Mouse (Mus musculus) heart, embryonic 11.5 days (tissue): ENCODE results near the gene Faap100. TPM values are rescaled to one million over a fixed set of nuclear protein-coding genes. Genes with fewer than 3 reads are reported as not detected.
A peak's percentile ranks its signal among the peaks of the same experiment; 100 is the strongest.

Experiments used
- ATAC-seq: fragments of 200-750 bp; cut with Nextera tagmentation; replicated peaks from 2 replicates; pipeline ENCODE4 v1.8.0; 2017; ENCODE audit warnings: moderate library complexity; ENCODE audit not compliant: insufficient number of reproducible peaks, low FRiP score, low TSS enrichment
- H3K27ac ChIP-seq: fragments of 300-500 bp; sonication (generic); 2 replicates; pipeline ENCODE4 v1.5.1; 2014; ENCODE audit warnings: mild to moderate bottlenecking, low read depth, low read length
- H3K27me3 ChIP-seq: fragments of 300-500 bp; sonication (generic); 2 replicates; pipeline ENCODE4 v1.6.1; 2014; ENCODE audit warnings: mild to moderate bottlenecking, low read length, mixed read lengths; ENCODE audit not compliant: control insufficient read depth, insufficient read depth
- H3K36me3 ChIP-seq: fragments of 300-500 bp; sonication (generic); 2 replicates; pipeline ENCODE4 v1.6.1; 2014; ENCODE audit warnings: mild to moderate bottlenecking, low read length, moderate library complexity, mixed read lengths; ENCODE audit not compliant: control insufficient read depth, insufficient read depth
- H3K4me1 ChIP-seq: fragments of 300-500 bp; sonication (generic); 2 replicates; pipeline ENCODE4 v1.6.1; 2014; ENCODE audit warnings: low read length; ENCODE audit not compliant: control insufficient read depth, insufficient read depth
- H3K4me2 ChIP-seq: fragments of 300-500 bp; sonication (generic); 2 replicates; pipeline ENCODE4 v1.6.1; 2014; ENCODE audit warnings: mild to moderate bottlenecking, moderate library complexity
- H3K4me3 ChIP-seq: fragments of 300-500 bp; sonication (generic); 2 replicates; pipeline ENCODE4 v1.5.1; 2014; ENCODE audit warnings: low read depth, low read length
- H3K9ac ChIP-seq: fragments of 300-500 bp; sonication (generic); 2 replicates; pipeline ENCODE4 v1.6.1; 2014; ENCODE audit warnings: mild to moderate bottlenecking, low read depth, low read length, moderate library complexity
- H3K9me3 ChIP-seq: fragments of 300-500 bp; sonication (generic); replicated peaks from 2 replicates; pipeline ENCODE4 v1.6.1; 2016; ENCODE audit warnings: low read length; ENCODE audit not compliant: control insufficient read depth
- WGBS: fragments of 180-500 bp; shearing (Covaris S2); extraction: QIAGEN DNeasy Blood & Tissue Kit; methylation state at CpG from one replicate; pipeline ENCODE4 v1.1.7; 2014; ENCODE audit not compliant: insufficient replicate concordance; 5-methylcytosine and 5-hydroxymethylcytosine counted together
- polyA plus RNA-seq: library from polyadenylated mRNA; unstranded; fragments of >200 nt; fragmentation: Nextera tagmentation; extraction: Ambion mirVana; gene quantifications from 2 replicates; pipeline ENCODE4 v1.2.1, GENCODE M21; 2014

Gene Faap100
- polyA plus RNA-seq, 1 experiment from 2014 or later, result 24.2 TPM

GRCm38 (mm10) chr11:120369656-120370055, 8.9 kb downstream of the Faap100 start:
- WGBS, result 38% methylated on average over 8 of the region's 8 CpGs
- no peak for ATAC-seq

GRCm38 (mm10) chr11:120366443-120367027, 12.0 kb downstream of the Faap100 start:
- H3K4me3 ChIP-seq, result no peak overlapping the region
- H3K4me1 ChIP-seq, result peaks cover 9% of the 10 kb centered on the region
- no peaks in the 10 kb centered on the region for H3K27me3 ChIP-seq
- H3K27ac ChIP-seq, result no peak overlapping the region
- peaks cover 7% of the 10 kb centered on the region; the same call in 1 of the 2 replicates for H3K36me3 ChIP-seq
- H3K9ac ChIP-seq, result 0 out of 2 replicates have a peak overlapping the region, but pooled peaks have one; percentile 16
- H3K9me3 ChIP-seq, result no peaks in the 10 kb centered on the region
- H3K4me2 ChIP-seq, result no peak overlapping the region
- WGBS, result 33% methylated on average over 7 of the region's 7 CpGs
- no peak for ATAC-seq

More at GRCm38 (mm10) chr11:120369656-120370055, 8.9 kb downstream of the Faap100 start:
- Histone ChIP-seq H3K9me3 (no peaks in the 10 kb centered on the region), H3K27me3 (no peaks in the 10 kb centered on the region), H3K4me2 (no peak overlapping the region), H3K36me3 (peaks cover 18% of the 10 kb centered on the region), H3K4me1 (peaks cover 9% of the 10 kb centered on the region), H3K27ac (no peak overlapping the region), H3K9ac (no peak overlapping the region; the same call in 1 of the 2 replicates), H3K4me3 (no peak overlapping the region)

- Histone ChIP-seq H3K27me3 (no peaks in the 10 kb centered on the region), H3K4me2 (no peak overlapping the region), H3K27ac (no peak overlapping the region), H3K4me3 (no peak overlapping the region), H3K9me3 (no peaks in the 10 kb centered on the region), H3K4me1 (peaks cover 29% of the 10 kb centered on the region), H3K36me3 (no peaks in the 10 kb centered on the region), H3K9ac (no peak overlapping the region)
- WGBS, result 84% methylated on average over 6 of the region's 6 CpGs
- no peak for ATAC-seq
These were observed 15.7 kb downstream of the Faap100 start for GRCm38 (mm10) chr11:120362891-120363290.

- Histone ChIP-seq H3K36me3 (no peaks in the 10 kb centered on the region), H3K4me2 (no peak within 1 kb of the TSS), H3K9me3 (no peaks in the 10 kb centered on the region), H3K4me3 (no peak within 1 kb of the TSS), H3K9ac (no peak within 1 kb of the TSS), H3K27me3 (no peaks in the 10 kb centered on the region), H3K27ac (no peak within 1 kb of the TSS), H3K4me1 (peaks cover 39% of the 10 kb centered on the region)
- no peak for ATAC-seq
- WGBS, result 75% methylated on average over 10 of the region's 10 CpGs
These were observed 17.3 kb downstream of the Faap100 start, which contains the start of gene Fscn2 for GRCm38 (mm10) chr11:120361295-120361694. Fscn2 (plus strand) TSS chr11:120361534.

GRCm38 (mm10) chr11:120360755-120361154, 17.8 kb downstream of the Faap100 start:
- Histone ChIP-seq H3K4me2 (no peak overlapping the region), H3K4me3 (no peak overlapping the region), H3K9ac (no peak overlapping the region), H3K27ac (no peak overlapping the region), H3K9me3 (no peaks in the 10 kb centered on the region), H3K27me3 (no peaks in the 10 kb centered on the region), H3K36me3 (no peaks in the 10 kb centered on the region), H3K4me1 (peaks cover 36% of the 10 kb centered on the region)
- ATAC-seq, result no peak
- WGBS, result 79% methylated on average over 5 of the region's 5 CpGs

GRCm38 (mm10) chr11:120360062-120360461, 18.5 kb downstream of the Faap100 start:
- H3K4me1 ChIP-seq, result peaks cover 39% of the 10 kb centered on the region
- no peak overlapping the region for H3K4me3 ChIP-seq
- ATAC-seq, result no peak
- H3K9ac ChIP-seq, result no peak overlapping the region
- no peak overlapping the region for H3K4me2 ChIP-seq
- H3K9me3 ChIP-seq, result no peaks in the 10 kb centered on the region
- 55% methylated on average over 8 of the region's 8 CpGs for WGBS
- no peak overlapping the region for H3K27ac ChIP-seq
- H3K27me3 ChIP-seq, result no peaks in the 10 kb centered on the region
- no peaks in the 10 kb centered on the region for H3K36me3 ChIP-seq

GRCm38 (mm10) chr11:120359391-120359790, 19.2 kb downstream of the Faap100 start:
- Histone ChIP-seq H3K36me3 (no peaks in the 10 kb centered on the region), H3K4me2 (no peak overlapping the region), H3K9me3 (no peaks in the 10 kb centered on the region), H3K27ac (no peak overlapping the region), H3K27me3 (no peaks in the 10 kb centered on the region), H3K9ac (no peak overlapping the region), H3K4me1 (peaks cover 44% of the 10 kb centered on the region), H3K4me3 (no peak overlapping the region)
- WGBS, result 85% methylated on average over 6 of the region's 6 CpGs
- no peak for ATAC-seq

- H3K9me3 ChIP-seq, result no peaks in the 10 kb centered on the region
- H3K4me1 ChIP-seq, result peaks cover 57% of the 10 kb centered on the region
- peak overlapping the region; percentile 69 for H3K27ac ChIP-seq
- H3K4me3 ChIP-seq, result no peak overlapping the region
- H3K9ac ChIP-seq, result no peak overlapping the region; the same call in 1 of the 2 replicates
- H3K27me3 ChIP-seq, result no peaks in the 10 kb centered on the region
- WGBS, result 28% methylated on average over 10 of the region's 10 CpGs
- no peaks in the 10 kb centered on the region for H3K36me3 ChIP-seq
- ATAC-seq, result peak; percentile 28; the same call in 1 of the 2 replicates
- peak overlapping the region; percentile 32 for H3K4me2 ChIP-seq
These were observed 20.7 kb downstream of the Faap100 start for GRCm38 (mm10) chr11:120357791-120358401.
